Mouse (Mus musculus) midbrain, embryonic 11.5 days (tissue): ENCODE measurements at regions not wholly inside any gene's neighbourhood (a gene's known extent, or its start where the extent isn't known, plus 50 kb on each side); places are given as distances from the start of the nearest gene placed in this dataset.
A peak's percentile ranks its signal among the peaks of the same experiment; 100 is the strongest.

Source experiments
- ATAC-seq: fragments of 200-750 bp; cut with Nextera tagmentation; 2 replicates; pipeline ENCODE4 v1.8.0; 2017; ENCODE audit warnings: moderate TSS enrichment, moderate library complexity; ENCODE audit not compliant: low FRiP score
- DNase-seq: peaks from one replicate; pipeline ENCODE4 v3.0.0; 2015; ENCODE audit warnings: low spot score; ENCODE audit errors: missing footprints
- H3K27ac ChIP-seq: fragments of 300-500 bp; sonication (generic); 2 replicates; pipeline ENCODE4 v1.5.1; 2014; ENCODE audit warnings: low read depth, low read length
- H3K27me3 ChIP-seq: fragments of 300-500 bp; sonication (generic); 2 replicates; pipeline ENCODE4 v1.6.1; 2014; ENCODE audit warnings: mild to moderate bottlenecking, low read length, moderate library complexity, mixed read lengths; ENCODE audit not compliant: control insufficient read depth, insufficient read depth
- H3K36me3 ChIP-seq: fragments of 300-500 bp; sonication (generic); 2 replicates; pipeline ENCODE4 v1.6.1; 2014; ENCODE audit warnings: mild to moderate bottlenecking, low read length, moderate library complexity, mixed read lengths; ENCODE audit not compliant: control insufficient read depth, insufficient read depth
- H3K4me1 ChIP-seq: fragments of 300-500 bp; sonication (generic); 2 replicates; pipeline ENCODE4 v1.6.1; 2014; ENCODE audit warnings: low read length; ENCODE audit not compliant: control insufficient read depth, insufficient read depth
- H3K4me2 ChIP-seq: fragments of 300-500 bp; sonication (generic); 2 replicates; pipeline ENCODE4 v1.6.1; 2014; ENCODE audit warnings: mild to moderate bottlenecking, moderate library complexity
- H3K4me3 ChIP-seq: fragments of 300-500 bp; sonication (generic); 2 replicates; pipeline ENCODE4 v1.5.1; 2014; ENCODE audit warnings: low read depth, low read length
- H3K9ac ChIP-seq: fragments of 300-500 bp; sonication (generic); 2 replicates; pipeline ENCODE4 v1.6.1; 2014; ENCODE audit warnings: low read length
- H3K9me3 ChIP-seq: fragments of 300-500 bp; sonication (generic); 2 replicates; pipeline ENCODE4 v1.6.1; 2016; ENCODE audit warnings: low read length; ENCODE audit not compliant: control insufficient read depth
- WGBS: fragments of 180-500 bp; shearing (Covaris S2); extraction: QIAGEN DNeasy Blood & Tissue Kit; methylation state at CpG from one replicate; pipeline ENCODE4 v1.1.7; 2014; 5-methylcytosine and 5-hydroxymethylcytosine counted together

- DNase-seq, result no peak
- Histone ChIP-seq H3K9me3 (no peaks in the 10 kb centered on the region), H3K36me3 (no peaks in the 10 kb centered on the region), H3K4me1 (peaks cover 6% of the 10 kb centered on the region), H3K4me3 (no peak overlapping the region), H3K4me2 (no peak overlapping the region), H3K27me3 (peaks cover 65% of the 10 kb centered on the region), H3K9ac (no peak overlapping the region), H3K27ac (no peak overlapping the region)
- ATAC-seq, result no peak
- WGBS, result 75% methylated on average over 15 of the region's 15 CpGs
Observed at GRCm38 (mm10) chr16:30186201-30186700, 81.0 kb downstream of the Cpn2 start.

DNA sequence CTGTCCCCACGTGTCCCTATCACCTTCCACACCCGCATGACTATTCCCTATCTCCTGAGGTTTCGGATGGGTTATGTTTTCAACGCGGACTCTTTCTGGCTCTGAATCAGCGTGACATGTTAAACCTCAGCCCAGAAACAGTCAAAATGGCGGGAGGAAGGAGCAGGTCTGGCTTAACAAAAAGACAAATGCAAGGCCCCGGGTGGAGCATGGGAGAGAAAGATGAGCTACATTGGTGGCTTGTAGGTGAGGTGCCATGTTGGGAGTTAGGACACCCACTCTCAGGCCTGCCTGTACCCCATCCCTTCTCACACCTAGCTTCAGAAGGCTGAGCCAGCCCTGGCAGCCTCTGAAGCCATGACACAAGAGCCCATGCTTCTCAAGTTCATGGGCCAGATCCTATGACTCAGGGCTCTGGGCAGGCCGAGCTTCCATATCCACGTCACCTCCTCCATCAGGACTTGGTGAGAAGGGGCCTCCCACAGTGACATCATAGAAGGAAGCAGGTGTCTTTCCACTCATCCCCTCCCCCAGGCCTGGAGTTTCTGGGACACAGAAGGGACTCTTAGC is 80.5 kb downstream of the Cpn2 start:
- Histone ChIP-seq H3K27me3 (peaks cover 69% of the 10 kb centered on the region), H3K4me3 (no peak overlapping the region), H3K27ac (no peak overlapping the region), H3K9ac (no peak overlapping the region), H3K4me2 (no peak overlapping the region), H3K9me3 (no peaks in the 10 kb centered on the region), H3K36me3 (no peaks in the 10 kb centered on the region), H3K4me1 (peaks cover 6% of the 10 kb centered on the region)
- peak; percentile 83 for DNase-seq
- 84% methylated on average over 10 of the region's 10 CpGs for WGBS
- ATAC-seq, result no peak

DNA sequence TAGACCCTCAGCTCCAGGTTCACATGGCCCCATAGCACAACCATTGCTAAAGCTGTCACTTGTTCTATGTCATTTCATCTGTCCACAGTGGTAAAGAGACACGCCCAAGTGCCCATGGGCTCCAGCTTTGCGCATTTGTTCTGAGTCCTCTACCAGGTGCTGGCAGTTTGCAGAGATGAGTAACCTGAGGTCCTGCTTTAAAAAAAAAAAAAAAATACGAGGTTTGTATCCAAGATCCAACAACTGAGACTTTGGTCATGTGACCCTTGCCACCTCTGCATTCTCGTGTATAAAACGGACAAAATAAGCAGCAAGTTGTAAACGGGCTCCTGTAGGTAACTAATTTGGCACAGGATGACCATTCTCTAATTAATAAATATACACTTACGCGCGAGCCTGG is 79.9 kb downstream of the Cpn2 start:
- no peak overlapping the region for H3K4me3 ChIP-seq
- DNase-seq (peak; percentile 89), ATAC-seq (no peak)
- H3K36me3 ChIP-seq, result no peaks in the 10 kb centered on the region
- H3K9ac ChIP-seq, result no peak overlapping the region
- peaks cover 6% of the 10 kb centered on the region for H3K4me1 ChIP-seq
- peaks cover 71% of the 10 kb centered on the region for H3K27me3 ChIP-seq
- WGBS, result 59% methylated on average over 9 of the region's 9 CpGs
- peak overlapping the region; percentile 63 for H3K4me2 ChIP-seq
- no peak overlapping the region for H3K27ac ChIP-seq
- H3K9me3 ChIP-seq, result no peaks in the 10 kb centered on the region

DNA sequence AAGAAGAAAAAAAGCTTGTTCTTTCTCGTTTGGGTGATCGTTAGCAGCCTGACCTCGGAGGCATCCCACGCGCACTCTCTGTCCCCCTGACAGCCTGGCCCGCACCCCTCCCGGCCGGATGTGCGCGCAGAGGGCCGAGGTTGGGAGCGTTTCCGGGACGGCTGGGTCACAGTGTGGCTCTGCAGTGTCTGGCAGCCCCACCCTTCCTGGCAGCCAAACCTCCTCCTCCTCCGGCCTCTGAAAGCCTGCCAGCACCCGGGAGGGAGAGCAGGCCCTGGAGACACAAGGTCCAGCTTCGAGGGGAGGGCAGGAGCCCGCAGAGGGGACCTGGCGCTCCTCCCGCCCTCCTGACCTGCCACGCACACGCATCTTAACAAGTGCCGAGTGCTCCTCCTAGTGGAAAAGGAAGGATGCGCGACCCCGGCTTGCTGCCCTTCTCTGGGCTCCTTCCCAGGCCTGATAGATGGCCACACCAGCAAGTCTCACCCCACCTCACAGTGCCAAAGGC is 79.3 kb downstream of the Cpn2 start:
- no peak overlapping the region for H3K27ac ChIP-seq
- H3K4me2 ChIP-seq, result peak overlapping the region; percentile 63
- ATAC-seq (peak; percentile 82), DNase-seq (peak; percentile 98)
- peak overlapping the region; percentile 33 for H3K4me3 ChIP-seq
- no peaks in the 10 kb centered on the region for H3K36me3 ChIP-seq
- H3K9ac ChIP-seq, result peak overlapping the region; percentile 64
- H3K9me3 ChIP-seq, result no peaks in the 10 kb centered on the region
- peaks cover 6% of the 10 kb centered on the region for H3K4me1 ChIP-seq
- peaks cover 71% of the 10 kb centered on the region for H3K27me3 ChIP-seq
- WGBS, result 2% methylated on average over 26 of the region's 26 CpGs

- WGBS, result 60% methylated on average over 8 of the region's 8 CpGs
- DNase-seq (no peak), ATAC-seq (no peak)
- no peak overlapping the region for H3K27ac ChIP-seq
- no peak overlapping the region for H3K4me3 ChIP-seq
- H3K4me2 ChIP-seq, result no peak overlapping the region
- no peak overlapping the region for H3K9ac ChIP-seq
- no peaks in the 10 kb centered on the region for H3K9me3 ChIP-seq
- H3K36me3 ChIP-seq, result no peaks in the 10 kb centered on the region
- peaks cover 78% of the 10 kb centered on the region for H3K27me3 ChIP-seq
- H3K4me1 ChIP-seq, result peaks cover 8% of the 10 kb centered on the region
Observed at GRCm38 (mm10) chr16:30188769-30189430, 78.4 kb downstream of the Cpn2 start.

DNA sequence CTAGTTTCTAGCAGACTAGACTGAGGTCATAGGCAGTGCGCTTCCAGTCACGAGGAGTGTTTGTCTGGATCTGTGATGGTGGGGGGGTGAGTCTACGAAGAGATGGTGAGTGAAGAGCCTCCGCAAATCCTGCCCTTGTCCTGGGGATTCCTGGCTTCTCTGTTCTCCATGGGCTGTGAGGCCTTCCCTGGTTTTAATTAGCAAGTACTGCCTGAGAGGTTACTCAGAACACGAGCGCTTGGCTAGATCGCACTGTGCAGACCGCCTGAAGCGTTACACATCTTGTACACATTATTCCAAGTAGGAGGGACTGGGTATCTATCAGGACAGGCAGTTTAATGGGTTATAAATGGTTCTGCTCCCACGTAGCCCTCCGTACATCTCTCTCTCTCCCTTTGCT is 76.9 kb downstream of the Cpn2 start:
- DNase-seq (no peak), ATAC-seq (no peak)
- Histone ChIP-seq H3K4me1 (peaks cover 6% of the 10 kb centered on the region), H3K27me3 (peaks cover 74% of the 10 kb centered on the region), H3K9ac (no peak overlapping the region), H3K4me3 (no peak overlapping the region), H3K27ac (no peak overlapping the region), H3K9me3 (no peaks in the 10 kb centered on the region), H3K36me3 (no peaks in the 10 kb centered on the region), H3K4me2 (no peak overlapping the region)
- WGBS, result 76% methylated on average over 11 of the region's 11 CpGs

- DNase-seq (no peak), ATAC-seq (no peak)
- 77% methylated on average over 15 of the region's 15 CpGs for WGBS
- Histone ChIP-seq H3K9me3 (no peaks in the 10 kb centered on the region), H3K4me3 (no peak overlapping the region), H3K9ac (no peak overlapping the region), H3K4me1 (peaks cover 6% of the 10 kb centered on the region), H3K27me3 (peaks cover 70% of the 10 kb centered on the region), H3K36me3 (no peaks in the 10 kb centered on the region), H3K27ac (no peak overlapping the region), H3K4me2 (no peak overlapping the region)
Observed at GRCm38 (mm10) chr16:30190935-30191514, 76.3 kb downstream of the Cpn2 start.

DNA sequence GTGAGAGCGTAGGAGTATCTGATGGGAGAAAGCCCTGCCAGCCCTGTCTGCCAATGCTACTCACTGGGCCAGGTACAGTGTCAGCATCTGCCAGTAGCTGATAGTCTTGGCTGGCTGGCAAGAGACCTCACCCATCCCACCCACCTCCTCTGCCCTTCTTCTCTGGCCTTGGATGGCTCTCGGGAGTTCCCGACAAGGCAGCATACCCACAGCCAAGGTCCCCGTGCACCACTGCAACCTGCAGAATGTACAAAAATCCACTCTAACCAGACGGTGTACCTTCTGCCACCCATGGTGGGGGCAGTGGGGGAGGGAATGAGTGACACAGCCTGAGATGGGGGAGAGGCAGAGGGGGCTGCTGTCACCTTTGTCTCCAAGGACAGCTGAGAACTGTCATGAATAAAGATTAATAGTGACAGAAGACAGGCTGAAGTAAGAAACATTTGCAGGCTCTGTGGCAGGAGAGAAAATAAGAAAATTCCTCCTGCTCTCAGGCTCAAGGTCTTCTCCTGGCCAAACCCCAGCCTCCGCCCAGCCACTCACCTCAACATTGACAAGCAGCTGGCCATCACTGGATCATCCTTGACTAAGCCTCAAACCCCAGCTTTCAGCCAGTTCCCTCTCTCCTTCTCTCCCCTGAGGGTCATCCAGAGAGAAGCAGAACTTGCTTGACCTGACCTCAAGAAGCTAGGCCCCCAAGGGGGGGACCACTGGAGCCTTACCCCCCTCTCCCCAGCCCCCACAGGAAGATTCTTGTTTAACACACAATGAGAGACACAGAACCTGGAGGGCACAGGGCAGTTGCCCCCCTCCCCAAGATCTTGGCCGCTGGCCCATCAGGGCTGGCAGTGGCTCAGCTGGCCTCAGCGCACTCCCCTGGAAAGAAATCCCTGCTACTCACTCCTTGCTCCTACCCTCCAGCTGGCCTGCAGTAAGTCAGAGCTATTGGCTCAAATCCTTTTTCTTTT is 73.7 kb downstream of the Cpn2 start:
- Histone ChIP-seq H3K9ac (no peak overlapping the region), H3K27me3 (peaks cover 54% of the 10 kb centered on the region), H3K4me1 (peaks cover 3% of the 10 kb centered on the region; the same call in 1 of the 2 replicates), H3K36me3 (no peaks in the 10 kb centered on the region), H3K4me2 (no peak overlapping the region), H3K9me3 (no peaks in the 10 kb centered on the region), H3K27ac (no peak overlapping the region), H3K4me3 (no peak overlapping the region)
- 66% methylated on average over 8 of the region's 8 CpGs for WGBS
- DNase-seq (no peak), ATAC-seq (no peak)
